Mouse (Mus musculus) spleen, adult 2 months (tissue): ENCODE measurements around the gene Mybph.

ENCODE experiments used
- CTCF ChIP-seq: fragments of 200-500 bp; IDR thresholded peaks from 2 replicates; pipeline ENCODE4 v1.5.1; 2011; ENCODE audit warnings: mild to moderate bottlenecking, inconsistent platforms; ENCODE audit not compliant: insufficient read depth, insufficient read length, insufficient replicate concordance; ENCODE audit errors: extremely low read depth
- POLR2A ChIP-seq: fragments of 200-500 bp; IDR thresholded peaks from 2 replicates; pipeline ENCODE4 v1.6.1; 2011; ENCODE audit warnings: low read depth, low read length, inconsistent platforms

DNA sequence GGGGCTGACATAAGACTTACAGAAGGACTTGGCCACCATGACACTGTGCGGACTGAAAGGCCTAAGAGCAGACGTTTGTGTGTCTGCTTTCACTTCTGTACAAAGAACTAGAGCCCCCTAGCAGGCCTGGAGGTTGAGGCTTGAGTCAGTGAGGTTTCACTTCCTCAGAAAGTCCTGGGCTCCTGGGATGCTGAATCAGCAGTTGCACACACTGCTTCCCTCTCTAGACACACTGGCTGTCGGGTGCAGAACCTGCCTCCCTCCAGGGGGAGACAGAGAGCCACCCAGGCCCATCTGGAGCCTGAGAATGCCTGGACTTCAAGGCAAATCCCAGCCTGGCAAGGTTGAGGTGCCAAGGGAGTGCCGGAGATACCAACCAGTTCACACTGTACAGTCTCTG is 3.1 kb downstream of the Mybph start:
- TF ChIP-seq CTCF = peak; percentile 69; the same call in 1 of the 2 replicates
- no peak for TF ChIP-seq POLR2A
